Mouse (Mus musculus) stomach, embryonic 14.5 days (tissue): Measurements from ENCODE around the gene Kdm5b. TPM values are rescaled to one million over a fixed set of nuclear protein-coding genes. Genes with fewer than 3 reads are reported as not detected.

Source experiments
- ATAC-seq: fragments of 200-750 bp; cut with Nextera tagmentation; 2 replicates; pipeline ENCODE4 v1.8.0; 2017; ENCODE audit warnings: low read depth, moderate TSS enrichment; ENCODE audit not compliant: insufficient number of reproducible peaks, insufficient read depth, low FRiP score
- H3K27ac ChIP-seq: fragments of 300-500 bp; sonication (generic); 2 replicates; pipeline ENCODE4 v1.5.1; 2014; ENCODE audit warnings: mild to moderate bottlenecking, low read length, moderate library complexity, mixed read lengths
- H3K27me3 ChIP-seq: fragments of 300-500 bp; sonication (generic); 2 replicates; pipeline ENCODE4 v1.6.1; 2014; ENCODE audit warnings: low read length, control low read depth, mixed read lengths; ENCODE audit not compliant: control insufficient read depth, insufficient read depth
- H3K36me3 ChIP-seq: fragments of 300-500 bp; sonication (generic); 2 replicates; pipeline ENCODE4 v1.6.1; 2014; ENCODE audit warnings: mild to moderate bottlenecking, control low read depth, low read length, moderate library complexity, mixed read lengths; ENCODE audit not compliant: control insufficient read depth, insufficient read depth
- H3K4me1 ChIP-seq: fragments of 300-500 bp; sonication (generic); 2 replicates; pipeline ENCODE4 v1.6.1; 2014; ENCODE audit warnings: low read length, control low read depth, mixed read lengths; ENCODE audit not compliant: control insufficient read depth, insufficient read depth
- H3K4me2 ChIP-seq: fragments of 300-500 bp; sonication (generic); replicated peaks from 2 replicates; pipeline ENCODE4 v1.6.1; 2014; ENCODE audit warnings: low read depth, low read length, control low read depth
- H3K4me3 ChIP-seq: fragments of 300-500 bp; sonication (generic); 2 replicates; pipeline ENCODE4 v1.5.1; 2014; ENCODE audit warnings: low read depth, low read length, control low read depth
- H3K9ac ChIP-seq: fragments of 300-500 bp; sonication (generic); replicated peaks from 2 replicates; pipeline ENCODE4 v1.6.1; 2014; ENCODE audit warnings: low read depth, mild to moderate bottlenecking, control low read depth, low read length, moderate library complexity, mixed read lengths
- H3K9me3 ChIP-seq: fragments of 300-500 bp; sonication (generic); 2 replicates; pipeline ENCODE4 v1.6.1; 2016; ENCODE audit warnings: low read depth, low read length, control low read depth; ENCODE audit not compliant: control insufficient read depth
- WGBS: fragments of 180-500 bp; shearing (Covaris S2); extraction: QIAGEN DNeasy Blood & Tissue Kit; methylation state at CpG from one replicate; pipeline ENCODE4 v1.1.7; 2014; 5-methylcytosine and 5-hydroxymethylcytosine counted together
- polyA plus RNA-seq: library from polyadenylated mRNA; unstranded; fragments of >200 nt; fragmentation: Nextera tagmentation; extraction: Ambion mirVana; gene quantifications from 2 replicates; pipeline ENCODE4 v1.2.1, GENCODE M21; 2014

The Kdm5b gene
- polyA plus RNA-seq, 1 experiment from 2014 or later: 80.6 TPM

DNA sequence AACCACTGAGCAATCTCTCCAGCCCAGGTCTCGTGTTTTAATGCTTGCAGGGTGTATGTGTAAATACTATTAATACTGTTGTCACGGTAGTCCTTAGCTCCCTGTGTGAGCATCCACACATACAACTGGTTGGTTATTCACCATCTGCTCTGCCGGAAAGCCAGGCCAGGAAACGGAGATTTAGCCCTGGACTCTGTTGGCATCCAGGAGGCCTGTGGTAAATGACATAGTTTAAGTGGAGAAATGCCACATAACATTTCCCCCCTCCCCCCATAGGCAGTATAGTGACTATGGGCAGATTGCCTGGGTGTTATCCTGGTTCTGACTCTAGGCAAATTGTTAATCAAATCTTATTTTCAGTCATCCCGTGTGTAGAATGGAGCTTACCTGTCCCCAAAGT, 90.8 kb downstream of the Kdm5b start:
- Histone ChIP-seq H3K4me2 (no peak overlapping the region), H3K27me3 (peaks cover 19% of the 10 kb centered on the region; the same call in 1 of the 2 replicates)

DNA sequence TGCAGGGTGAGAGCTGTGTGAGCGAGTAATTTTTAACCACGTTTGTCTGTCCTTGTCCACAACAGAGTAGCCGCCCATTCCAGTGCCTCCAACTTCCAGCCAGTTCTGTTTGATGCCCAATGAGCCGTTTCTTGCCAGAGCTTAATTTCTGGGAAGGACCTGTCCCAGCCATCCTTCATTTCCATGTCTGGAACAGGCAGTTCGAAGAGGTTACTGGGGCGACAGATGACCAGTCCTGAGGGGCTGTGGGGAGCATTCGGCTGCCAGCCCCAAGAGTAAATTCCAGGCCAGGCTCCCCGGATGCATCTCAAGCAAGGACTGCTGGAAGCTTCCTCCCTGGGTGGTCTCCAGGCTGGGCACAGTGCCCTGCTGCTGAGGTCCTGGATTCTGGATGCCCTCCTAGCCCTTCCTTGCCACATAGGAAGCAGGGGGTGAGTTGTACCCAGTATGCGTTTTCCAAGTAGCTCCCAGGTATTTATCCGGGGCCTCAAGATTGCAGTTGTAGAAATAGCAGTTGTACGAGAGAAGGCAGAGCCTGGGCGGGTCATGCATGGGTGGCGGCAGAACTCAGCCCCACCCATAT, 91.4 kb downstream of the Kdm5b start:
- Histone ChIP-seq H3K36me3 (no peaks in the 10 kb centered on the region), H3K4me2 (no peak overlapping the region), H3K27me3 (peaks cover 15% of the 10 kb centered on the region; the same call in 1 of the 2 replicates), H3K9ac (no peak overlapping the region), H3K4me3 (no peak overlapping the region), H3K27ac (no peak overlapping the region), H3K4me1 (peaks cover 12% of the 10 kb centered on the region), H3K9me3 (no peaks in the 10 kb centered on the region)
- 53% methylated on average over 13 of the region's 13 CpGs for WGBS
- ATAC-seq: peak; percentile 39; the same call in 1 of the 2 replicates

More for the DNA sequence above, 90.8 kb downstream of the Kdm5b start:
- ATAC-seq: no peak
- Histone ChIP-seq H3K4me1 (peaks cover 16% of the 10 kb centered on the region), H3K27ac (no peak overlapping the region), H3K9me3 (no peaks in the 10 kb centered on the region), H3K36me3 (no peaks in the 10 kb centered on the region), H3K4me3 (no peak overlapping the region), H3K9ac (no peak overlapping the region)
- 76% methylated on average over 5 of the region's 5 CpGs for WGBS

DNA sequence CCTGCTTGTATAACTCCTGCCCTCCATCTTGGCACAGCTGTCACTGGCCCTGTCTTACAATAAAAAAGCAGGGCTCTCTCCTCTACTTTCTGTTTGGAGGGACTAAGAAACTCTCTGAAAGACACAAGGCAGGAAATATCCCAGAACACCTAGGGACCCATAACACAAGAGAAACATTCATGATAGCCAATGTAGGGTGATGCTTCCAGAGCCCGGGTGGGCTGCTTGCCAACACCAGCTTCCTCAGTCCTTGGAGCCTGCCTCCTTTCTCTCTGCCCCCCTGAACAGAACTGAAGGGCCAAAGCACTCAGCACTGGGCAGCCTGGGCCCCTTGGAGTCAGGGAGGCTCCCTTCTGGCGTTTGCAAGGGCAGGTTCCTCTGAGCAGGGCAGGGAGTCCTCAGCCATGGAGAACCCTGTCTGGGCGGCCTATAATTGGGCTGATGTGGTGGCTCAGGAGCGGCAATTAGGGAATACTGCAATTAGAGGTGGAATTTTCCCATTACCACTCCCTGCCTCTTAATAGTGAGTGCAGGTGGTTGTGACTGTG, 92.0 kb downstream of the Kdm5b start:
- Histone ChIP-seq H3K27ac (no peak overlapping the region), H3K9ac (no peak overlapping the region), H3K27me3 (peaks cover 15% of the 10 kb centered on the region; the same call in 1 of the 2 replicates), H3K36me3 (no peaks in the 10 kb centered on the region), H3K4me2 (no peak overlapping the region), H3K4me3 (no peak overlapping the region), H3K9me3 (no peaks in the 10 kb centered on the region), H3K4me1 (peaks cover 9% of the 10 kb centered on the region)
- ATAC-seq: no peak
- 43% methylated on average over 4 of the region's 4 CpGs for WGBS

DNA sequence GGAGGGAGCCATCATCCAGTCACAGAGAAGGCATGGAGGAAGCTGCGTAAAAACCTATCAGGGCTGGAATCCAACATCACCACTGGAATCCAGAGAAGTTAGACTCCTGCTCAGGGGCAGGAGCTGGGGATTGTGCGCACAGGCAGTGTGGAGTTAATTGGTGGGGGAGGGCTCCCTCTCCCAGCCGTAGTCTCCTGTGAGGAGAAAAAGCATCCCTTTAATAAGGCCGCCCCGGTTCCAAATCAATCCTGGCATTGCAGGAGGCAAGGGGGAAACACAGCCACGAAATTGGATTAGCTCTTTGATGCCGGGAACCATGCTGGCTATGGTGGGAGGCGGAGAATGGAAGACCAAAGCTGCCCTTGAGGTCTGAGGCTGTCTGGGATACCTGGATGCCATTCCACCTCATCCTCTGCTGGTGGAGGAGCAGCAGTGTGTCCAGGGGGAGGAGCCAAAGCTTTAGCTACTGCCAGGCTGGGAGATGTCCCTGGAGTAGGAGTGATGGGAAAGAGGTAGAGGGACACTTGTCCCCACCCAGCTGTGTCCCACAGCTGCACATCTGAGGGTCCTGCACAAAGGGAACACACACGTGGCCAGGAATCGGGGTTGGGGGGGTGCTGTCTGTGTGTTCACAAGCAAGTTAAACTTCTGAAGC, 93.8 kb downstream of the Kdm5b start:
- Histone ChIP-seq H3K36me3 (no peaks in the 10 kb centered on the region), H3K4me3 (no peak overlapping the region)
- 35% methylated on average over 10 of the region's 10 CpGs for WGBS

DNA sequence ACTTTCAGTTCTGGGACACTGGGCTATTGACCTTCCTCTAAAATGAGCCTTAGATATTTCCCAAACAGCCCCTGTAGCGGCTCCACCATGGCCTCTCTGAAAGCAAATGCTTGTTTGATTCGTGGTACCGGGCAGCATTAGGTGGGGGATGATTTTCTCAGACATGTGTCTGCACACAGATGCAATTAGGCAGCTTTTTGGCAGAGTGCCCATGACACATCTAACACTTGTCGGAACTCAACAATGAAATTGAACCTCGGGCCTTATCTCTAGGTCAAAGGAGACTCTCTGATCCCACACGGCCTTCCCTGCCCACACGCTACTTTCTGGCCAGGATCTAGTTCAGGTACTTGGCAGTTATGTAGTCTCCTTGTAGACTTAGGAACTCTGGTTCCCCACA, 98.9 kb downstream of the Kdm5b start:
- no peak for ATAC-seq
- no peaks in the 10 kb centered on the region for H3K36me3 ChIP-seq
- 0 out of 2 replicates have a peak, but pooled peaks cover 17% of the 10 kb centered on the region for H3K4me1 ChIP-seq
- WGBS: 40% methylated on average over 7 of the region's 7 CpGs
- no peaks in the 10 kb centered on the region for H3K27me3 ChIP-seq
- no peak overlapping the region for H3K4me2 ChIP-seq
- no peaks in the 10 kb centered on the region for H3K9me3 ChIP-seq
- peak overlapping the region; percentile 76; the same call in 1 of the 2 replicates for H3K27ac ChIP-seq
- no peak overlapping the region for H3K9ac ChIP-seq
- H3K4me3 ChIP-seq: no peak overlapping the region

More for the DNA sequence above, 93.8 kb downstream of the Kdm5b start:
- no peaks in the 10 kb centered on the region for H3K9me3 ChIP-seq
- no peak overlapping the region for H3K4me2 ChIP-seq
- H3K4me1 ChIP-seq: peaks cover 10% of the 10 kb centered on the region
- ATAC-seq: no peak
- no peak overlapping the region for H3K27ac ChIP-seq
- H3K9ac ChIP-seq: no peak overlapping the region
- H3K27me3 ChIP-seq: 0 out of 2 replicates have a peak, but pooled peaks cover 1% of the 10 kb centered on the region

DNA sequence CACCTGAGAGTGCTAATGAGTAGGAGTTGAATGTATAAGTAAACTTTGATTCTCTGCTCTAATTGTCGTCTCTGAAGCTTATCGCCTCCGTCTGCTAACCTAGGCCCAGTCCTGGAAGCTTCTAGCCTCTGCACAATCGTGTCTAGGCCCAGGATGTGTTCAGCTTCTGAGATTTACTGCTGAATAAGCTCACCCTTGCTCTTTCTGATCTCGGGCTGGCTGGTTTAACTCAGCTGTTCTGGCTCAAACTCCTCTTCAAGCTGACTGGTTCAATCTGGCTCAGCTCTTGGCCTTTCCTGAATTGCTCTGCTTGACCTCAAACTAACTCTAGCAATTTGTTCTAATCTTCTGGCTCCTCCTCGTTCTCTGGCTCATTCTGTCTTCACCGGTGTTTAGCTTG, 100.2 kb downstream of the Kdm5b start:
- Histone ChIP-seq H3K4me1 (0 out of 2 replicates have a peak, but pooled peaks cover 17% of the 10 kb centered on the region), H3K4me3 (no peak overlapping the region), H3K36me3 (no peaks in the 10 kb centered on the region), H3K4me2 (no peak overlapping the region), H3K9me3 (no peaks in the 10 kb centered on the region), H3K9ac (no peak overlapping the region), H3K27me3 (no peaks in the 10 kb centered on the region), H3K27ac (peak overlapping the region; percentile 76; the same call in 1 of the 2 replicates)
- 28% methylated on average over 7 of the region's 7 CpGs for WGBS
- ATAC-seq: peak; percentile 46; the same call in 1 of the 2 replicates

DNA sequence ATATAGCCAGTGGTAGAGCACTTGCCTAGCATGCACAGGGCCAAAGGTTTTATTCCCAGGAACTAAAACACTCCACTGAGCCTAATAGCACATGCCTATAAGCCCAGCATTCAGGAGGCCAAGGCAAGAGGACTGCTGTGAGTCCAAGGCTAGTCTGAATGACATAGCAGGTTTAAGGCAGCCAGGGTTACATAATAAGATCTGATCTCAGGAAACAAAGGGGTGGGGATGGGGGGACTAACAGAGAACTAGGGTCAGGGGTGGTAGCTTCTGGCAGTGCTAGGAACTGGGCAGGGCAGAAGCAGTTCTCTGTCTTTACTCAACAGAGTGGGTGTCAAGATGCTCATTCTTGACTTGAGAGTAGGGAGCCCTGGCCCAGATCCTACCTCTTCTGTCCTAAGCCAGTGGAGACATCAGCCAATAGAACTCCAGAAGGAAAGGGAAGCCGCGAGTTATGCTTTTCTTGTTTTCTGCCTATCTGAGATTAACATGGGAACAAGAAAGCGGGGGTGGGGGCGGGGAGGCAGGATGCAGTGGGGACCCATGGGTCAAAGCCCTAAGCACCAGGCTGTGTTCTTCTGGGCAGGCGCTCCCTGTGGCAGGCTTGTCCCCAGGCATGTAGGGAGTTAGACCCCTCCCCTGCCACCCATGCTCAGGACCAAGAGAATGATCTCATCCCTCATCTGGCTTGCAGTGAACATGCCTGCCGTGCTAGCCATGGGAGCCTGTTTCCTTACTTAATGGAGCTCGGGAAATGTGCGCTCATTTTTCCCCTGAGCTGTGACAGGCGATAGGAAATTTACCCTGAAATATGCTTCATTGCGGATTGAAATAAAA, 111.5 kb downstream of the Kdm5b start:
- WGBS: 53% methylated on average over 10 of the region's 10 CpGs
- H3K4me1 ChIP-seq: peaks cover 16% of the 10 kb centered on the region
- H3K9me3 ChIP-seq: no peaks in the 10 kb centered on the region; the same call in 1 of the 2 replicates
- no peaks in the 10 kb centered on the region for H3K27me3 ChIP-seq
- peak overlapping the region; percentile 68; the same call in 1 of the 2 replicates for H3K27ac ChIP-seq
- no peak overlapping the region for H3K9ac ChIP-seq
- no peak overlapping the region for H3K4me3 ChIP-seq
- H3K4me2 ChIP-seq: no peak overlapping the region
- no peak for ATAC-seq
- H3K36me3 ChIP-seq: no peaks in the 10 kb centered on the region

DNA sequence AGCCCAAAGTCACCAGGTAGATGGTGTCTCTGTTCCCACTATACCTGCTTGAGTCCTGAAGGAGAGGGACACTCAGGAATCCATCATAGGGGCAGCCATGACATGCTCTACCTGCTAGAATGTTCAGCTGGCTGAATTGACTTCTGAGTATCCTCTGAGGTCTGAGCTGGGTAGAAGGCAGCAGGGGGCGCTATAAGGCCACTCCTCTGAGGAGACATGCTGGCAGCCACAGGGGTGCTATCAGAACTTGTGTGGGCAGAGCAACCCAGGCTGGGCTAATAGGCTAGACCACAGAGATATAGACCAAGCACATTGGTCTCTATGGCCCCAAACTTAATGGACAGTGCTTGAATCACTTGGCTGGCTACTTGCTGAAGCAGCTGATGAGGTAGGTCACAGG, 114.3 kb downstream of the Kdm5b start:
- 13% methylated on average over 1 of the region's 1 CpGs for WGBS
- Histone ChIP-seq H3K9me3 (no peaks in the 10 kb centered on the region; the same call in 1 of the 2 replicates), H3K4me1 (peaks cover 12% of the 10 kb centered on the region), H3K27me3 (no peaks in the 10 kb centered on the region), H3K9ac (no peak overlapping the region), H3K27ac (no peak overlapping the region), H3K4me3 (no peak overlapping the region), H3K4me2 (no peak overlapping the region), H3K36me3 (no peaks in the 10 kb centered on the region)
- ATAC-seq: no peak
